Mouse (Mus musculus): ENCODE measurements at regions not wholly inside any gene's neighbourhood (a gene's known extent, or its start where the extent isn't known, plus 50 kb on each side); places are given as distances from the start of the nearest gene placed in this dataset.

DNA sequence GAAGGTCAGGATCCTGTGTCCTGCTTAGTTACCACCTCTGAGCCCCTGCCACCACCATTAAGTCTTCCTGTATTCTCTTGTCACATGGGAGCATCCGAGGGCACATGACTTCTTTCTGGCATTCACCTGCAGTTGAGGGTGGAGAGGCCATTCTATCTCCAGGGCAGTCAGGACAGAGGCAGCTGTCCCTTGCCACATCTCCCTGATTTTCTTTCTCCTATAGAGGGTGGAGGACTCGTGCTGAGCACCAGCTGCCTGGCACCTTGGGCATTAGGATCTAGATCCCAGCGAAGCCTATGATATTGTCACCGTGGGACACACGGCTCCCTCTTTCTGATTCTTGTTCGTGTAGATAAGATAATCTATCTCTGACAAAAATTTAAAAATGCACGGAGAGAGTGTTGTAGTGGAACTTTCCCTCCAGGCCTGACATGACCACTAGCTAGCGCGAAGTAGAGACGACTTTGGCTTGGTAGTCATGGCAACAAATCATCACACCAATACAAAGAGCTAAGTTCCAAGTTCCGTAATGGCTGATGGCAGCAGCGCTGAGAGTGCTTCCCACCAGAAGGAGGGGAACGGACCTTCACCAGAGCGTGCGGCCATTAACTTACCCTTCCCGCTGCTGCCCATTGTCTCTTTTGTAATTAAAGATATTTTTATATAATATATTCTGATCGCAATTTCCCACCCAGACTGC, 137.7 kb downstream of the Ipmk start:
- DNase-seq, result no peak

DNA sequence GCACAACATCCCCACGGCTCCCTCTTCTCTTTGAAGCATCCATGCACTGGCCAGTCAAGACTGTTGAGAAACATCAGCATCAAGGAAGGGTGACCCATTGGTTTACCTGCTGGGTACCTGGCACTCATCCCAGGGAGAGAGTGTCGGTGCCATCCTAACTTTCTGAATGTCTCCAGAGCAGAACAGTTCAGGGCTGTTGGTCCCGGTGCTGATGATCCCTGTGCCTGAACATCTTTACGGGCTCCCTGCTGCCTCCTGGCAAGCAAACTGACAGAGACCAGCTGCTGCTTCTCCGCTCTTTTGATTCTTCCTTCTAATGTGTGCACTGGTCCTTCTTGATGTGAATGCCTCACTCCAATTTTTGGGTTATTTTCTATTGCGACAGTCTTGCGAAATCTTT, 142.2 kb downstream of the Ipmk start:
- DNase-seq, result no peak

DNA sequence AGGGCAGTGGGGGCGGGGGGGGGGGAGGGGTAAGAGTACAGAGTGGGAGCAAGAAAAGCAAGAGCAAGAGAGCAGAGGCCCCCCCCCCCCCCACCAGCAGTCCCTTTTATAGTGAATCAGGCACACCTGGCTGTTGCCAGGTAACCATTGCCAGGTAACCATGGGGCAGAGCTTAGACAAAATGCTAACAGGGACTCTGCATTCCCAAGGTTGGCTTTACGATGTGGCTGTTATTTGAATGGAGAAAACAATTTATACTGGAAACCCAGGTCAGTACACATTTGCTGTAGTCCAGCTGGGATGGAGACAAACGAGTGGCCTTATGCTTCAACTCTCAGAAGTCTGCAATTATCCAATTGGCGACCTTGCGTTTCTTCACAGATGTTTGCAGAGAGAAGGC, 154.5 kb downstream of the Ipmk start:
- no peak for DNase-seq

DNA sequence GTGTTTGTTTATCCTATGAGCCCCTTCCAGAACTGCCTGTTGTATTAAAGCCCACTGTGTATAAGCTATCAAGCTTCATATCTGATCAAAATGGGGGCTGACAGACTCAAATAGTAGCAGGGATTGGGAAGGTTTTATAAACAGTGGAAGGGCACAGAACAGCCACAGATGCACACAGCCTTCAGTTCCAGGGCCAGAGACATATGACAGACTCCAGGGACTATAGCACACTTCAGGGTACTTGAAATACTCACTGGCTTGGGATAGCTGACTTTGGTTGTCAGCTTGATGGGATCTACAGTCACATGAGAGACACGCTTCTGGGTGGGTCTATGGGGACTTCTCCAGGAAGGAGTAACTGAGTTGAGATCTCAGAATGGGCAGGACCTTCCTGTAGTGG, 156.7 kb downstream of the Ipmk start:
- no peak for DNase-seq

DNA sequence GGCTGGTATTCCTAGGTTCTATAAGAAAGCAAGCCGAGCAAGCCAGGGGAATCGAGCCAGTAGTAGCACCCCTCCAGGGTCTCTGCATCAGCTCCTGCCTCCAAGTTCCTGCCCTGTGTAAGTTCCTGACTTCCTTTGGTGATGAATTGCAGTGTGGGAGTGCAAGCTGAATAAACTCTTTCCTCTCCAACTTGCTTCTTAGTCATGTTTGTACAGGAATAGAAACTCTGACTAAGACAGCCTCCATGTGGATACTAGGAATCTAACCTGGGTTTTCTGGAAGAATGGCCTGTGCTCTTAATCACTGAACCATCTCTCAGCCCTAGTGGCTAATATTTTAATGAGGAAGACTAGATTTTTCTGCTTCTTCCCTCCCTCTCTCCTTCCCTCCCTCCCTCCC, 177.7 kb downstream of the Ipmk start:
- no peak for DNase-seq

DNA sequence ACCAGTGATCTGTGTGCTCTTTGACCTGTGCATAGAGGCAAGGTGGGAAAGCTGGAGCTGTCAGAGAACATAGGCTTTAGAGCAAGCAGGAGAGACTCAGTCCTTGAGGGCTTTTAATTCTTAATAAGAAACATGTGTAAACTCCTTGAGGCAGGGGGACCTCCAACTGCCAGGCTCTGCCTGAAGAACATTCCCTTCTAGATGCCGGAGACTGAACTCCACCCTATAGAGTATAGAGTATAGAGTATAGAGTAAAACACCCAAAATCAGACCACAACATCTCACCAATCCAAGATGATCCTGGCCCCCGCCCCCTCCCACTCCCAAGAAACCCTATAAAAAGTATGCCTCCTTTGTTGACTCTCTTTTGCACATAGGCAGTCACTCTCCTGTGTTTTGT, 186.2 kb downstream of the Ipmk start:
- no peak for DNase-seq

DNA sequence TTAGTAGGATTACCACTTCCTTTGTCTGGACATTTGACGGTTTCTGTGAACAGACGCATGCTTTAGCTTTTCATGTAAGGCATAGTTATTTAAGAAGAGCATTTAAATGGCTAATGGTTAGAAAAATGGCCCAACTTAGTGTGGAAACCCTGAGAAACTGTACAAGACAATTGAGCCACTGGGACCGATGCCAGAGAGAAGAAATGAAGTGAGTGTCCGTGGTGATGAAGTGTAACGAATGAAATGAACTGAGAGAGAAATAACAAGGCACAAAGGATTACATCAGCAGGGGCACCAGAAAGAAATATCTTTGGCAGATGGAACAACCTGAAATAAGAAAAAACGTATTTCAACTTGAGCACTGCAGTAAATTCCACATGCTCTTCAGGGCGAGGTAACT, 197.9 kb downstream of the Ipmk start:
- DNase-seq, result no peak

DNA sequence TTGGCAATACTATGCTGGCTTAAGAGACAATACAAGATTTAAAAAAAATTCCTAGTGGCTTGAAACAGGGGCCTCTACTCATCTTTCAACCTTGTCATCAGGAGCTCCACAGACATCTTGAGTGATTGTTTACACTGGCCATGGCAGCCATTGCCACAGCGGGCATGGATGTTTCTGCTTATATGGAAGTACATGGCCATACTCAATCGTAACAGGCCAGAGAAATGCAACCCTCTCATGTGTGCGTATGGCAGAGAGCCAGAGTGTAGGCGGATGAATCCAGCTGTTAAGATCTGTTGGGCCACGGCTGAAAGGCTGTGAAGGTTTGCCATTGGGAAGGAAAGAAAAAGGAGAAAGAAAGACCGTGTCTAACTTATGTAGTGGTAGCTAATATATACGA, 198.9 kb downstream of the Ipmk start:
- no peak for DNase-seq

DNA sequence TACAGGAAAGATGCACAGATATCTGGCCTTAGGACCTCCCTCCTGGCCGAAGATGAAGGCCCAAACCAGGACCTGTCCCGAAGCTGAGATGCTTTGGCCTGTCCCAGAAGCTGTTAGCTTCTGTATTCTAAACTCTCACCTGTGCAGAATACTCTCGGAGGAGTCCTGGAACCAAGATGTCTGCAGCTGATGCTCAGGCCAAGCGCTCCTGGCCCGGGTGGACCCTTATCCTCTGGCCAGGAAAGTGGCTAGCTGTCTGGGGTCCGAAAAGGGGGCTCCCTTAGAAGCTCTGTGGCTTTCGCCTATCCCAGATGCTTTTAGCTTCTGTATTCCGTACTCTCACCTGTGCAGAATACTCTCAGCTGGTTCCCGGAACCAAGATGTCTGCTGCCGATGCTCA, 236.2 kb downstream of the Ipmk start:
- DNase-seq, result no peak

DNA sequence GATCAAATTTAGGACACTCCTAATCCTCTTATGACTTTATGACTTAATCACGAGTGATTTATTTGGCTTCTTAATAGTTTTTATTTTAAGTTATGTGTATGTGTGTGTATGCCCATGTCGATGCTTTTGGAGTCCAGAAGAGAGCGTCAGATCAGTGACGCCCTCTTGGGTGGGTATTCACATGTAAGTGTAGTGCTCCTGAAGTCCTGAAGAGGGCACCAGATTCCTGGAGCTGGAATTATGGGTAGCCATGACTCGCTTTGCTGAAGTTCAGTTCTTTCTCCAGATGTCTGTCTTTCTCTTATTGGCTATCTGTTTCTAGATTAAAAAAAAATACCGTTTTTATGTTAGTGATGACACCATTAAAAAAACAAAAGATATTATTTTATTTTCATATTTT, 251.0 kb downstream of the Ipmk start:
- no peak for DNase-seq

DNA sequence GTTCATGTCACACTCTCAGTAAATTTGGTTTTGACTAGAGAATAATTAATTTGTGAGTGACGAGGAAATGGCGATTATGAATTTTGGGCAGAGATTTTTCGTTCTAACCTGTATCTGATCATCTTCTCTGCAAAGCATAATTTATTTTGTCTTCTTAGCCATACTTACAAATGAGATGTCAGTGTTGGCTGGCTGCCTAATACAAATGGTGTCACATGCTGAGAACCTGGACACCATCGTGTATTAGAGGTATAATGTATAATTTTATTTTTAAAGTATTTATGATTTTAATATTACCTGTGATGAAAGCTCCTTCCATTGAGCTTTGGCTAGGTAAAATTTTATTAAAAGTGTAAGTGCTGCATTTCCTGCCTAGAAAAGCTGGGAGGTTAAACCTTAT, 266.2 kb downstream of the Ipmk start:
- DNase-seq, result no peak

DNA sequence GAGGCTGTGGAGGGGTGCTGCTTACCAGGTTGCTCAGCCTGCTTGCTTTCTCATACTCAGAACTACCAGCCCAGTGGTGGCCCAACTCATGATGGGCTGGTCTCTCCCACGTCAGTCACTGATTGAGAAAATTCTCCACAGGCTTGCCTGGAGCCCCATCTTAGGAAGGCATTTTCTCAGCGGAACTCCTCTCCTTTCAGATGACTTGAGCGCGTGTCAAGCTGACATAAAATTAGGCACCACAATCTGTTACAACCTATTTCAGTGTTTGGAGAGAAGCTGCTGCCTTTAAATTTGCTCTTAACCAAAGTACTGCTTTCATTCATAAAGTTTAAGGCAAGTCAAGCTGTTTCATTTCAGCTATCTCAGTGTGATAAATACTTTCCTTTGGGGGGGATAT, 269.6 kb downstream of the Ipmk start:
- DNase-seq, result no peak

DNA sequence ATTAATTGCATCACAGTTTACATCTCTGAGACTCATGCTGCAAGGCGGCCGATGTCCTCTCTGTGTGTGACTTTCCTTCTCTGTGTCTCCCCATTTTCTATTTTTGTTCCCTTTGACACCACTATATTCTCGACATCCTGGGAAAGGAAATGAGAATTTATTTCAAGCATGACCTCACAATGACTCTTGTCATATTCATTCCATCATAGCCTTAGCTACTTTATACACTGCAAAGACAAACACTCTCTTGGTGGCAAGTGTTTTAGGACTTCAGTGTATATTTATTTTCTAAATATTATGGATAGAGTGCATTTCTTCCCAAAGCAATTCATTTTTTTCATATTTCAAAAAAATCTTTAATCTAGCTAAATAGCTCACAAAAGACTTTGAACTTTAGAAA, 298.5 kb downstream of the Ipmk start:
- DNase-seq, result no peak

DNA sequence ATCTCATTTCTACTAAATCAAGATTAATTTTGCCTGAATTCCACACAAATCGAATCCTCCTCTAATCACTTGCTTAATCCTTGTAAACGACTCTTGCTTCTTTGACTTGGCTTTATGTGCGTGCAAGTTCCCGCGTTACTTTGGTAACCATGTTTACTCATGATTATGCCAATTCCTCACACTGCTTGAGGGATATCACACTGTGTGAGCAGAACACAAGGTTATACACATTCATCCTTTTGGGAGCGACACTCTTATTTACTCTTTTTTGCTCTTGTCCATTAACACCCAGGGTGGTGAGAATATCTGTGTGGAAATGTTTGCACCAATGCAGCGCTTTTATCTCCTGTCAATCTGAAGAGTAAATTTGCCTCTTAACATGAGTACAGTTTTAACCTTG, 310.0 kb downstream of the Ipmk start:
- DNase-seq, result no peak

DNA sequence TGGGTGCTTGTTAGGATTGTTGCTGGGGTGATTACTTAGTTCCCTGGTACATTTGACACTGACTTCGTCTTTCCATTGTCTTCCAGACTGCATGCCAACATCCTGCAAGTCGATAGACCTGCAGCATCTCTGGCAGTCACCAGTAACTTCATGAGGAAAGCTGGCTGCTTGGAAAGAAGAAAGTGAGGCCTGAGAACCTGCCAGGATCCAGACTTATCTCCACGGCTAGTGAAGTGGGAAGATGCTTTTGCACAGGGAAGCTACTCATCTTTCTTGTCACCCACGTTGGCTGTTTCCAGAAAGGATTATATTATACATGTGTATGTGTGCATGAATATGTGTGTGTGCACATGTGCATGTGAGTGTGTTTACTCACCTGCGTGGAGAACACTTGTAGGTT, 316.0 kb downstream of the Ipmk start:
- DNase-seq, result no peak

DNA sequence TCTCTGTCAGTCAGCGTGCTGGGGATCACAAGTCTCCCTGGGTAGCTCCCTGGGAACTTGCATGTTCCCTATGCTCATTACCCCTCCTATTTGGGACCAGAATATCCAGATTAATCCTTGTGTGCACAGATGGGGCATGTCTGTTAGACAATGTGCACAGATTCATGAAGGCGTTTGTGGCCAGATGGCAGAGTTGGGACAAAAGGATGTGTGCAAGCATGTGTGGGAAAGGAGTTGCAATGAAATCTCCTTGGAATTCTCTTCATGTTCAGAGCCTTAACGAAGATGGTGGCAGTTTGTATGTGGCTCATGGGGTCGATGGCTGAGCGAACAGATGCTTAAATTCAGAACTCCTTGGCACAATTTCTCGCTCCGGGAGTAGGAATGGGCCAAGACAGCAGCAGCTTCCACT, 319.6 kb downstream of the Ipmk start:
- DNase-seq, result no peak

DNA sequence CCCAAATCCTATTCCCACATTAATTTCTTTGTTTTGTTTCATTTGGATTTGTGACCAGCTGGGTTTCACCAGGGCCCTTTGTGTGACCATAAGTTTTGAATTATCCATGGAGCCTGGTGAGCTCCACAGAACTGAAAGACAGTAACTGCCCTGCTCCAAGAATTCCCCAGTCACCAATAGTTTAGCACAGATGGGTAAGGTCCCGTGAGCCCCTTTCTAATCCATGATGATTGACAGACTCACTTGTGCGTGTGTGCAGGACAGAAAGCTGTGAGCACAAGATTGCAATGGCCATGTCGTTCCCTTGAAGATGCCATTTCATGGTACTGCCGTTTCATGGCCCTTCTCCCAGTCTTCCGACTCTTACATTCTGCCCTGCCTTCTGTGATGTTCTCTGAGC, 331.7 kb downstream of the Ipmk start:
- DNase-seq, result no peak

DNA sequence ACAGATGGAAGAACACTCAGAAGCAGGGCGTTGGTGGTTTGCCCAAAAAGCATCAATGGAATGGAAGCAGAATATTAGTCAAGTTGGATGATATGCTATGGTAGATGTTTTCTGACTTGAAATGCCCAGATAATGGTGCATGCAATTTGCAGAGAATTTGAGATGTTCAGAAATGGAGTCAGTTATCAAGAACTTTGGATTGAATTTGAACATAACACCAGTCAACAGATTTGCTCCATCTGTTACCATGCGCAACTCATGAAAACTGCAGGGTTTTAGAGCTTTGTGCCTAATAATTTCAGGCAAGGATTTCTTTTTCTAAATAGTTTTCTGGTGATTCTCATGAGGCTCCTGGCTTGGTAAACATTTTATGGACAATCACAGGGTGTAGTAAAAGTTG, 365.9 kb downstream of the Ipmk start:
- DNase-seq, result no peak

DNA sequence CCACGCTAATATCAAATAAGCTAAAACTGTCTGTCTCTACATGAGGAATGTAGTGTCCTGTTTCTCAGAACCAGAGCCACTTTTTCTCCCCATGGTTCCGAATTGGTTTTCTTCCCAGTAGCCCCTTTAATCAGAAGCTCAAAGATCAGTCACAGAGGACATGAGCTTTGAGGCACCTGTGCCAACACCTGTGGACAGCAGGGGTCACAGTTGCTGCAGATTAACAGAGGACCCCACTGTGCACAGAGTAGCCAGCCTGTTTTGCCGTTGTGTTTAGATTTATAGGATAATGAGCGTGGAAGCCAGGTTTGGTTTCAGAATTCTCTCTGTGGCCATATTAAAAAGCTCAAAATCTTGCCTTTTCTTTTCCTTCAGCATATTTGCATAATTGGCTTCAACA, 380.2 kb downstream of the Ipmk start:
- no peak for DNase-seq

DNA sequence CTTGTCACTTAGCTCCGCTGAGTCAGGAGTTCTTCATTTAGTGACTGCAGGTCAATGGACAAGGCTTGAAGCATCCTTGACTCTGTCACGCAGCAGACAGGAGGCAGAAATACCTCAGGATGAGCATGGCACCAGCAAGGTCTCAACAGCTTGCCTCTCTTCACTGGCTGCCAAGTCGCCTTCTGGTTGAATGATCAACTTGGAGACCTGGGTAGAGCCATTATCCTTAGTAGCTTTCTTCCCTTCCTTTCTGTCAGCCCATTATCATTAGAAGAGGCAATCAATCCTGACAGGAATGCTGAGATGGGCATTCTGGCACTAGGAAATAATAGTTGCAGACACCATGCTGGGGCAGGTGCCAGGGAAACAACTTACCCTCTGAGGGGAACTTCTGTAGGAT, 386.3 kb downstream of the Ipmk start:
- no peak for DNase-seq

DNA sequence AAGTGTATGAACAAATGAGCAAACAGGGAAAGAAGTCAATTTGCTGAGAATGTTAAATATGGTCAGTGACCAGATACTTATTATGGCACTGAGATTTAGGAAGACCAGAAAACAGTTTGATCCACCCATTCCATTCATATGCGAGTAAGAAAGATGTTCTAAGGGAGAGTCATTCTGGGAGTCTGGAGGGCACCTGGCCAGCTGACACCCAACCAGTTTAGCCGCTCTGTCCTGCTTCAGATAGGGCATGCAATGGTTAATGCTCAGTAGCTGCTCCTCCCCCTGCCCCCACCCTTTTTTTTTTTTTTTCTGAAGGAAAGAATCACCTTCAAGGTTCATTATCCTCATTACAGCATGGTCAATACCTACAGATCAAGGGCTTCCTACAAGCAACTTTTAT, 386.9 kb downstream of the Ipmk start:
- no peak for DNase-seq

DNA sequence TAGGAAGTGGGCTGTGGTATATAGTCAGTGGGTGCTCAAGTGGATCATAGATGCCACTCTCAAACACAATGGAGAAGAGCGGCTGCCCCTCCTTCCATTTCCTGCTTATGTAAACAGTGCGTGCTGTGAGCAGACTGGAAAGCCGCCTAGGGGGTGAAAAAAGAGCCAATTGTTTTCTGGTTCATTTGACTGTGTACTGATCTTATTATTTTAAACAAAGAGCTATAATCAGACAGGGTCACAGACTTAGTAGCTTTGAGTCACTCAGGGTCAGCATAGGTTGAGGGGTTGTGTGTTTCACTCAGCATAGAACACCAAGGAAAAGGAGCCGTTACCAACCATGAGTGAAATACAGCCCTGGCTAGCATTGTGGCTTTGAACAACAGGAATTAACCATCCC, 390.7 kb downstream of the Ipmk start:
- no peak for DNase-seq

DNA sequence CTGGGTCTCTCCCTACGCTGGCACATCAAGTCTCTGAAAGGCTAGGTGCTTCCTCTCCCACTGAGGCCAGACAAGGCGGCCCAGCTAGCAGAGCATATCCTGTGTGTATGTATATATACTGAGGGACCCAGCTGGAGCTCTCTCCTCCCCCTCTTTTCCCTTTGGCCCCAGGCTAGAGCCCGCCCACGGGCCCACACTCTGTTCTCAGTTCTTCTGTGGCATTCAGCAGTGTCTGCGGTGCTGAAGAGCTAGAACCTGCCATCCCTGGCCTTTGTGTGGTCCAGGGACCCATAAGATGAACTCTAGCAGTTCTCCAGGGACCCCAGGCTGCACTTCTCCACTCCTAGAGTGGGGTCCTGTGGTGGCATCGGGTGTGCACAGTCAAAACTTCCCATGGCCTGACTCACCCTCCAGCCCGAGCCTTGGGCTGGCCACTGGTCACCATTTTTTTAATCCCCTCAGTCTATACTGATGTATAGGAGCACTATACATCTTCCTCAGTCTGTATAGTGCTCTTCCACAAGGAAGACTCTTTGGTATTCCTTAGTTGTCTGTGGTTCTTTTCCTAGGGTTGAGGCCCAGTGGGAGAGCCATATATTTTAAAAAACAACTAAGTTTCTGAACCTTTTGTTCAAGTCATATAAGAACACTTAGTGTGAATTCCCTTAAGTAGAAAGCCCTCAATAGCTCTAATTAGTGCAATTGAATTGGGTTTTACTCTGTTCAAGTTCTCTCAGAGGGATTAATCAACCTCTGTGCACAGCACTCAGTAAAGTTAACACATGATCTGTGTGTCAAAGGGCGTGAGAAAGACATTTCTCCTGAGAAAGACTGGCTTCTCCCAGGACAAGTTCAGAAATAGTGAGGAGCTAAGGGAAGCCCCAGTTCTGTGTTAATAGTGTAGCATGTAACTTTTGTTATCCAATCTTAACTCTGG, 401.3 kb downstream of the Ipmk start:
- no peak for DNase-seq

DNA sequence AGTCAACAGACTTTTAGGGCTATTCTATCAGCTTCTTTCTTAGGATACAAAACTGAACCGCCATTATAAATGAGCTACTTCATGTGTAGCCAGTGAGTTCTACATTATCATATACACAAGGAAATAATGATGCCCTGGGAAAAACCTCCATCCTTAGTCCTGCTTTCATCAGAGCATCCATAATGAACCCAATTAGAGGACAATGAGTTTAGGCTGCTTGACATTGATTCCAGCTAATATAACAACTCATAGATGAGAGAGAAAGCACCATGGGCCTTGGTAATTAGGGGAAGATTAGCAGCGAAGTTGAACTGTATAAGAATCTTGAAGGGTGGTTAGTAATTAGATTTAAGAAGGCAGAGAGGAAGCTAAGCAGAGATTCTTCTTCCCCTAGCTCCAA, 405.7 kb downstream of the Ipmk start:
- DNase-seq, result no peak

DNA sequence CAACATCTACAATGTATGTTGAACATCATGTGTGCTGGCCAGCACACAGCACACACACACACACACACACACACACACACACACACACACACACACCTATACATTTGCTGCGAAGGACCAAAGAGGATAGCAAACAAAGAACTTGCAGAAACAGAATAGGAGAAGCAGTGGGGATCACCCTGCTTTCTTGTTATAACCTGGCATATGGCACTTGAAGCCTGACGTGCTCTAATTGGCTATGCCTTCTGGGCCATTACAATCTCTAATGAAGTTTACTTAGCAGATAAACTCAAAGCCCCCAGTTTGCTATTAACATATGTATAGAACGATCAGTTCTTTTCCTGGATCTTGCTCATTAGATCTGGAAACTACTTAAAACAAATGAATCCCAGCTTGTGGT, 407.2 kb downstream of the Ipmk start:
- DNase-seq, result no peak
